Mouse (Mus musculus): ENCODE measurements around the gene Notch3. TPM values are rescaled to one million over a fixed set of nuclear protein-coding genes. Genes with fewer than 3 reads are reported as not detected.

Gene Notch3
- total and polyA plus RNA-seq, 3 experiments = 0.08 to 0.50 TPM; not detected in 1

DNA sequence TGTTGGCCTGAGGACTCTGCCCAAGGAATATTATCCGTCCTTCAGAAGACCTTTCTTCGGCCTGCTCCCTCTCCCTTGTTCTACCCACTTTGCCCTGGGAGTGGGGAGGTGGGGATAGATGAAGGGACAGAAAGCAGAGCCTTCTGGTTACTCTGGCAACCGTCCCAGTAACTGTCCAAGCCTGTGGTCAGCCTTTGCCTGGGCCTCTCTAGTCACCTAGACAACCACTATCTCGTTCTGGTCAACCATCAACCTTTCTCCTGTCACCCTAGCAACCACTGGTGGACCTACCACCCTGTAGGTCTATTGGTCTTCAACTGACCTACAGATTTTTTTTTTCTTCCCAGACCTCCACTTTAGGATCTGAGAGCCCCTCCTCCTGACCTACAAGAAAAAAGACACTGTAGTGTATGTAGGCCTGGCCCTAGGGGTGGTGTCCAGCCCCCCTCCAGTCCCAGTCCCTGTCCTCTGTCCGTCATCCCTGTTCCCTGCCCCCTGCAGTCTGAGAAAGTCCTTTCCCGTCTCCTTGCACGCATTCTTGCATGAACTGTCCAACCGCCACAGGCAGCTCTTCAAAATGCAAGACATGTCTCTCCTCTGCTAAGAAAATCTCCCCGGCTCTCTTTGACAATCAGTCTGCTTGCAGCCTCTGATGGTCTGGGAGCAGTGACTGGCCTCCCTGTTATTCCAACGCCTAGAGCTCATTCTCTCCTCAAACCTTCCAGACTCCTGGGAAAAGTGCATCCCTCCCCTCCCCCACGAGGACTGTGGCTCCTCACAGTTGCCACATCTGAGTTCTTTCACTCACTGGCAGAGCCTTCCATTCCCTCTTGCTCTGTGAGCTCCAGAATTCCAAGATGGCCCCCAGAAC is 13.2 kb upstream of the Notch3 start (continued):
- TF ChIP-seq MAX (IDR thresholded peaks at IDR 0.05; ENCODE audit: low read length) = no peak
- TF ChIP-seq ZNF384 (IDR thresholded peaks at IDR 0.05; ENCODE audit: low read depth, low read length) = no peak
- no peak for TF ChIP-seq UBTF (IDR thresholded peaks at IDR 0.05; ENCODE audit: borderline replicate concordance, insufficient read depth, low read depth, low read length)

DNA sequence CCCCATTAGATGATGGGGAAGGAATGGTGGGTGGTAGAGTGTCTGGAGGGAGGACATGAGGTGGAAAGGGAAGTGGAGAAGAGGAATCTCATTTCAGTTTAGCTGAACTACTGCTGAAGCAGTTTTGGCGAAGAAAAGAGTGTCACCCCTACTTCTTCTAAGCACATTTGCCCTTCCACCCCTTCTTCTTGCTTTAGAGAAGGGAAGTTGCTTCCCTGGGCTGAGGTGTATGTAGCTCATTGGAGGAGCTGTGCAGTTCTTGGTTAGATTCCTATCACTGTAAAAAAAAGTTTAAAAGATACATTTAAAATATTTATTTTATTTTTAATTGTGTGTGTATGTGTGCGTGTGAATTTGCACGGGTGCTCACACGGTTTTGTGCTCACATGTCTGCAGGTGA is 10.3 kb upstream of the Notch3 start:
- no peak for TF ChIP-seq MAFK (IDR thresholded peaks at IDR 0.05; ENCODE audit: borderline replicate concordance, low read depth, low read length)
- TF ChIP-seq ZC3H11A (IDR thresholded peaks at IDR 0.05; ENCODE audit: low read depth, low read length) = no peak
- no peak for TF ChIP-seq MEF2A (IDR thresholded peaks at IDR 0.05; ENCODE audit: extremely low read depth, insufficient replicate concordance, low read depth, low read length, poor library complexity, severe bottlenecking)
- TF ChIP-seq GATA1 (IDR thresholded peaks at IDR 0.05; ENCODE audit: low read depth, low read length) = peak; percentile 28; the same call in 1 of the 2 replicates
- no peak for TF ChIP-seq GABPA (IDR thresholded peaks at IDR 0.05; ENCODE audit: low read depth, low read length)
- TF ChIP-seq ZNF384 (IDR thresholded peaks at IDR 0.05; ENCODE audit: low read depth, low read length) = peak; percentile 55
- TF ChIP-seq SMC3 (IDR thresholded peaks at IDR 0.05; ENCODE audit: low read depth, low read length) = no peak
- no peak for TF ChIP-seq ELF1 (IDR thresholded peaks at IDR 0.05; ENCODE audit: low read depth, low read length)
- no peak for TF ChIP-seq RCOR1 (IDR thresholded peaks at IDR 0.05; ENCODE audit: low read depth, low read length)
- no peak for TF ChIP-seq MAZ (IDR thresholded peaks at IDR 0.05; ENCODE audit: low read depth, low read length)
- TF ChIP-seq MYB (IDR thresholded peaks at IDR 0.05; ENCODE audit: low read depth, low read length) = no peak
- no peak for TF ChIP-seq E2F4 (IDR thresholded peaks at IDR 0.05; ENCODE audit: borderline replicate concordance, low read depth, low read length)
- H3K36me3 ChIP-seq (ENCODE audit: control insufficient read depth in 1 of 2, insufficient read depth in 2 of 2, low read length in 2 of 2) = peaks cover 0 to 16% of the 10 kb centered on the region in 2 experiments; a peak in 2 of 4 replicates
- peaks cover 5 to 15% of the 10 kb centered on the region in 2 experiments for H3K4me1 ChIP-seq (ENCODE audit: control insufficient read depth in 1 of 2, insufficient read depth in 2 of 2, low read length in 2 of 2)
- peak overlapping the region in 1 of 2 experiments; percentile 30; a peak in 1 of 4 replicates for H3K4me3 ChIP-seq (ENCODE audit: control insufficient read depth in 1 of 2, insufficient read depth in 1 of 2, low read depth in 2 of 2, low read length in 2 of 2)
- no peaks in the 10 kb centered on the region for H3K27me3 ChIP-seq (ENCODE audit: control insufficient read depth in 1 of 2, insufficient read depth in 2 of 2, low read length in 2 of 2)
- H3K9ac ChIP-seq (ENCODE audit: control insufficient read depth, low read depth, low read length, poor library complexity, severe bottlenecking) = no peak overlapping the region
- peak overlapping the region; percentile 5; the same call in 1 of the 2 replicates for H3K27ac ChIP-seq (ENCODE audit: control insufficient read depth, low read depth, low read length)
- no peaks in the 10 kb centered on the region for H3K79me2 ChIP-seq (ENCODE audit: control insufficient read depth, insufficient read depth, low read length, poor library complexity)
- peak; percentile 83 for DNase-seq (ENCODE audit: low read depth, low spot score)
- H3K9me3 ChIP-seq (replicated peaks; ENCODE audit: insufficient read depth, low read length) = no peaks in the 10 kb centered on the region

DNA sequence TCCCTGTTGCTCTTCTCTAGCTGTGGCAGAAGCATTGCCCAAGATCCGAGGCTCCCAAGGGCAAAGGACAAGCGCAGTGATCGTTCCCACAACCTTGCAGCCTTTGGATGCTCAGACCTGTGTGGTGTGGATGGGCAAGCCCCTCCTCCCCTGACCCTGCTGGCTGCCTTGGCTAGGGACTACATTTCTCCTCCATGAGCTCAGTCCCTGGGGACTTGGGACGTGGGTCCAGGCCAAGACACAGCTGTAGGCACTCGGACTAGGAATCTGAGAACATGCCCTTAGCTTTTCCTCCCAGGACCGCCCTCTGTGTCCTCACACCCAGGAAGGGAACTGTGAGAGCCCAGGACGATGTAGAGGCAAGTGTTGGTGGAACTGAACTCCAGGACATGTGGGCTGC is 6.5 kb upstream of the Notch3 start:
- no peak for DNase-seq (ENCODE audit: low read depth, low spot score)
- H3K4me3 ChIP-seq (ENCODE audit: control insufficient read depth in 1 of 2, insufficient read depth in 1 of 2, low read depth in 2 of 2, low read length in 2 of 2) = no peak overlapping the region
- peaks cover 0 to 35% of the 10 kb centered on the region in 2 experiments; a peak in 2 of 4 replicates for H3K36me3 ChIP-seq (ENCODE audit: control insufficient read depth in 1 of 2, insufficient read depth in 2 of 2, low read length in 2 of 2)
- H3K27me3 ChIP-seq (ENCODE audit: control insufficient read depth in 1 of 2, insufficient read depth in 2 of 2, low read length in 2 of 2) = no peaks in the 10 kb centered on the region
- TF ChIP-seq NRF1 (IDR thresholded peaks at IDR 0.05; ENCODE audit: insufficient read depth, low read depth, low read length, poor library complexity, severe bottlenecking) (no peak), SMC3 (IDR thresholded peaks at IDR 0.05; ENCODE audit: low read depth, low read length) (no peak), POLR2AphosphoS2 (IDR thresholded peaks at IDR 0.05; ENCODE audit: low read length) (no peak), SIN3A (IDR thresholded peaks at IDR 0.05; ENCODE audit: low read length) (no peak), MAFK (IDR thresholded peaks at IDR 0.05; ENCODE audit: borderline replicate concordance, low read depth, low read length) (no peak), ETS1 (IDR thresholded peaks at IDR 0.05; ENCODE audit: low read depth, low read length) (no peak), UBTF (IDR thresholded peaks at IDR 0.05; ENCODE audit: borderline replicate concordance, insufficient read depth, low read depth, low read length) (no peak), RCOR1 (IDR thresholded peaks at IDR 0.05; ENCODE audit: low read depth, low read length) (no peak)
- no peaks in the 10 kb centered on the region for H3K9me3 ChIP-seq (replicated peaks; ENCODE audit: insufficient read depth, low read length)
- peaks cover 20 to 40% of the 10 kb centered on the region in 2 experiments for H3K4me1 ChIP-seq (ENCODE audit: control insufficient read depth in 1 of 2, insufficient read depth in 2 of 2, low read length in 2 of 2)
- H3K27ac ChIP-seq (ENCODE audit: control insufficient read depth, low read depth, low read length) = no peak overlapping the region
- H3K79me2 ChIP-seq (ENCODE audit: control insufficient read depth, insufficient read depth, low read length, poor library complexity) = no peaks in the 10 kb centered on the region
- no peak overlapping the region for H3K9ac ChIP-seq (ENCODE audit: control insufficient read depth, low read depth, low read length, poor library complexity, severe bottlenecking)

All from MEL (cell line).